Mouse (Mus musculus): ENCODE results near the gene Dbp.

- TF ChIP-seq USF1 (IDR thresholded peaks at IDR 0.05; ENCODE audit: low read depth) (no peak), CTCF (IDR thresholded peaks at IDR 0.05; ENCODE audit: control insufficient read depth, insufficient read depth, insufficient read length) (no peak), MYOD1 (IDR thresholded peaks at IDR 0.05; ENCODE audit: control insufficient read depth, insufficient read length, low read depth) (no peak), FOSL1 (IDR thresholded peaks at IDR 0.05; ENCODE audit: insufficient read depth, low read length, poor library complexity, severe bottlenecking) (no peak), MAX (IDR thresholded peaks at IDR 0.05) (no peak)
Measured at GRCm38 (mm10) chr7:45723301-45723700, 18.4 kb downstream of the Dbp start.

Measured in C2C12 (cell line).